Mouse (Mus musculus): ENCODE results near the gene Lrsam1. TPM values are rescaled to one million over a fixed set of nuclear protein-coding genes. Genes with fewer than 3 reads are reported as not detected.
A peak's percentile ranks its signal among the peaks of the same experiment; 100 is the strongest.

Lrsam1 gene
- polyA plus RNA-seq, 1 experiment from 2014 or later: 10.7 TPM

DNA sequence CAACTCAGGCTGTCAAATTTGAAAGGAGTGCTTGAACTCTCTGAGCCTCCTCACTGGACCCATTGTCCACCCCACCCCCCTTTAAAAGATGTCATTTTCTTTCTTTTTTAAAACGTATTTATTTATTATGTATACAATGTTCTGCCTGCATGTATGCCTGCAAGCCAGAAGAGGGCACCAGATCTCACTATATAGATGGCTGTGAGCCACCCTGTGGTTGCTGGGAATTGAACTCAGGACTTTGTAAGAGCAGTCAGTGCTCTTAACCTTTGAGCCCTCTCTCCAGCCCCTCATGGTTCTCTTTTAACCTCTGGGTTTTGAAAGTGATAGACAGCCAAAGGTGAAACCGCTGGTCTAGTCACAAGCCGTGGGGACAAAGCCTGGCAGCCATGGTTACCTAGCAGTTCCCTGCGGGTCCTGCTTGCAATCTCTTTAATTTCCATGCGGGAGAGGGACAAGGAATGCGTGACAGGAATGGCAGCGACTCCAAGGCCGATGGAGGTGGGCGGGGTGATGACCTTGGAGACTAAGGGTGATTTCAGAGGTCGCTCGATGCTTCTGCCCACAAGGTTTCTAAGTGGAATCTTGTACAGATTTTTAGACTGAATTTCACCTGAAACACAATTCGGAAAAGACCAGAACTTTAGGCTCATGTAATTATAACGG, 28.9 kb upstream of the Lrsam1 start:
- Histone ChIP-seq H3K27ac (ENCODE audit: low read depth, low read length) (no peak overlapping the region), H3K27me3 (ENCODE audit: control insufficient read depth, insufficient read depth, low read length) (no peaks in the 10 kb centered on the region), H3K4me1 (replicated peaks; ENCODE audit: control insufficient read depth, insufficient read depth, low read length) (no peaks in the 10 kb centered on the region), H3K9ac (ENCODE audit: low read length) (no peak overlapping the region), H3K9me3 (ENCODE audit: control insufficient read depth, low read length) (no peaks in the 10 kb centered on the region), H3K4me2 (ENCODE audit: low read depth, low read length, severe bottlenecking) (no peak overlapping the region), H3K4me3 (ENCODE audit: low read depth, low read length) (no peak overlapping the region), H3K36me3 (ENCODE audit: control insufficient read depth, insufficient read depth, low read length) (no peaks in the 10 kb centered on the region)
- ATAC-seq (replicated peaks; ENCODE audit: low FRiP score): no peak
- no peak for DNase-seq (ENCODE audit: low spot score)
- 62% methylated on average over 13 of the region's 13 CpGs for WGBS

DNA sequence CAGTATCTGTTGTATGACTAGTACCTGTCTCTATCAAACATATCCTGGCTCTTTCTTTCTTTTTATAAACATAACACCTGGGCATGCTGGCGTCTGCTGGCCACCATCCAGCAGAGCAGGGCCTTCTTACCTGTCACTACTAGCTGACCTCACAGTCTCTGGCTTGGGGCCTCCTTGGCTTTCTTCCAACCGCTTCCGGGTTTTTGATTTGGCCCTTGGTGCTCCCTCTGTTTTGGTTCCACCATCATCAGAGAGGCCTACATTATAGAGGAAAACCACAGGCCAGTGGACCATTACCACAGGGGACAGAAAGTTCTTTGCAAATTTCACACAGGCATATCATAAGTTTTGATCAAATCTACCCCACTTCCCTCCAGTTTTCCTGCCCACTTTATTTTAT, 28.0 kb upstream of the Lrsam1 start:
- WGBS: 87% methylated on average over 3 of the region's 3 CpGs
- Histone ChIP-seq H3K27ac (ENCODE audit: low read depth, low read length) (no peak overlapping the region), H3K9ac (ENCODE audit: low read length) (no peak overlapping the region)

GRCm38 (mm10) chr2:32985844-32986243, 24.4 kb upstream of the Lrsam1 start:
- ATAC-seq (replicated peaks; ENCODE audit: low FRiP score): no peak
- Histone ChIP-seq H3K4me2 (ENCODE audit: low read depth, low read length, severe bottlenecking) (no peak overlapping the region), H3K36me3 (ENCODE audit: control insufficient read depth, insufficient read depth, low read length) (no peaks in the 10 kb centered on the region), H3K9ac (ENCODE audit: low read length) (no peak overlapping the region), H3K27ac (ENCODE audit: low read depth, low read length) (no peak overlapping the region), H3K4me3 (ENCODE audit: low read depth, low read length) (no peak overlapping the region), H3K4me1 (replicated peaks; ENCODE audit: control insufficient read depth, insufficient read depth, low read length) (peaks cover 6% of the 10 kb centered on the region), H3K27me3 (ENCODE audit: control insufficient read depth, insufficient read depth, low read length) (no peaks in the 10 kb centered on the region), H3K9me3 (ENCODE audit: control insufficient read depth, low read length) (no peaks in the 10 kb centered on the region)
- 68% methylated on average over 8 of the region's 8 CpGs for WGBS
- no peak for DNase-seq (ENCODE audit: low spot score)

More for the DNA sequence above, 28.0 kb upstream of the Lrsam1 start:
- no peak for DNase-seq (ENCODE audit: low spot score)
- Histone ChIP-seq H3K9me3 (ENCODE audit: control insufficient read depth, low read length) (no peaks in the 10 kb centered on the region), H3K36me3 (ENCODE audit: control insufficient read depth, insufficient read depth, low read length) (no peaks in the 10 kb centered on the region), H3K27me3 (ENCODE audit: control insufficient read depth, insufficient read depth, low read length) (no peaks in the 10 kb centered on the region), H3K4me3 (ENCODE audit: low read depth, low read length) (no peak overlapping the region), H3K4me2 (ENCODE audit: low read depth, low read length, severe bottlenecking) (no peak overlapping the region), H3K4me1 (replicated peaks; ENCODE audit: control insufficient read depth, insufficient read depth, low read length) (no peaks in the 10 kb centered on the region)
- ATAC-seq (replicated peaks; ENCODE audit: low FRiP score): no peak

- Histone ChIP-seq H3K27me3 (ENCODE audit: control insufficient read depth, insufficient read depth, low read length) (no peaks in the 10 kb centered on the region), H3K4me3 (ENCODE audit: low read depth, low read length) (no peak overlapping the region), H3K36me3 (ENCODE audit: control insufficient read depth, insufficient read depth, low read length) (no peaks in the 10 kb centered on the region), H3K4me1 (replicated peaks; ENCODE audit: control insufficient read depth, insufficient read depth, low read length) (peaks cover 8% of the 10 kb centered on the region), H3K27ac (ENCODE audit: low read depth, low read length) (no peak overlapping the region), H3K9me3 (ENCODE audit: control insufficient read depth, low read length) (no peaks in the 10 kb centered on the region), H3K9ac (ENCODE audit: low read length) (no peak overlapping the region), H3K4me2 (ENCODE audit: low read depth, low read length, severe bottlenecking) (no peak overlapping the region)
- DNase-seq (ENCODE audit: low spot score) (no peak), ATAC-seq (replicated peaks; ENCODE audit: low FRiP score) (no peak)
- WGBS: 60% methylated on average over 6 of the region's 6 CpGs
Observed at GRCm38 (mm10) chr2:32983617-32984016, 22.2 kb upstream of the Lrsam1 start.

DNA sequence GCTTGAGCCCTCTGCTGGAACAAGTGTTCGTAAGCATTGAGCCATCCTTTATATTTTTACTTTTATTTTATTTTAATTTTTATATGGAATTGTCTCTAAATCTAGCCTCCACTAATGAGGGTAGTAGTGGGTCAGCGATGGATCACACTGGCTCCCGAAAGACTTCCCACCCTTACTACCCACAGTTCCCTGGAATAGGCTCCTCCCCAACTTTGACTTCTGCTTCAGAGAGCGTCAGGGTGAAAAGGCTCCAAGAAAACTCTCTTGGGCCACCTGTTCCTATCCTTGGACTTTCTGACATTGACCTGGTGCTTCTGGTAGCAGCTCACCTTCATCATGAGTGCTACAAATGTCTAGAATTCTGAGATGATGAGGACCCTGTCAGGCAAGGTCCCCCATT, 21.3 kb upstream of the Lrsam1 start:
- Histone ChIP-seq H3K27me3 (ENCODE audit: control insufficient read depth, insufficient read depth, low read length) (no peaks in the 10 kb centered on the region), H3K4me3 (ENCODE audit: low read depth, low read length) (peak overlapping the region; percentile 69; the same call in 1 of the 2 replicates), H3K36me3 (ENCODE audit: control insufficient read depth, insufficient read depth, low read length) (no peaks in the 10 kb centered on the region), H3K9me3 (ENCODE audit: control insufficient read depth, low read length) (no peaks in the 10 kb centered on the region), H3K4me2 (ENCODE audit: low read depth, low read length, severe bottlenecking) (peak overlapping the region; percentile 100), H3K27ac (ENCODE audit: low read depth, low read length) (no peak overlapping the region), H3K4me1 (replicated peaks; ENCODE audit: control insufficient read depth, insufficient read depth, low read length) (peaks cover 8% of the 10 kb centered on the region), H3K9ac (ENCODE audit: low read length) (no peak overlapping the region)
- 7% methylated on average over 4 of the region's 4 CpGs for WGBS
- DNase-seq (ENCODE audit: low spot score): no peak
- no peak for ATAC-seq (replicated peaks; ENCODE audit: low FRiP score)

GRCm38 (mm10) chr2:32981725-32982271, 20.4 kb upstream of the Lrsam1 start, which contains the start of gene Slc2a8:
Gene Slc2a8 (minus strand): TSS chr2:32982083.
- Histone ChIP-seq H3K9me3 (ENCODE audit: control insufficient read depth, low read length) (no peaks in the 10 kb centered on the region), H3K4me3 (ENCODE audit: low read depth, low read length) (peak within 1 kb of the TSS; percentile 69), H3K36me3 (ENCODE audit: control insufficient read depth, insufficient read depth, low read length) (no peaks in the 10 kb centered on the region), H3K4me1 (replicated peaks; ENCODE audit: control insufficient read depth, insufficient read depth, low read length) (peaks cover 8% of the 10 kb centered on the region), H3K27ac (ENCODE audit: low read depth, low read length) (no peak within 1 kb of the TSS), H3K4me2 (ENCODE audit: low read depth, low read length, severe bottlenecking) (peak within 1 kb of the TSS; percentile 100), H3K27me3 (ENCODE audit: control insufficient read depth, insufficient read depth, low read length) (no peaks in the 10 kb centered on the region), H3K9ac (ENCODE audit: low read length) (peak within 1 kb of the TSS; percentile 80)
- ATAC-seq (replicated peaks; ENCODE audit: low FRiP score) (peak; percentile 99), DNase-seq (ENCODE audit: low spot score) (peak; percentile 95)
- WGBS: 1% methylated on average over 46 of the region's 50 CpGs

DNA sequence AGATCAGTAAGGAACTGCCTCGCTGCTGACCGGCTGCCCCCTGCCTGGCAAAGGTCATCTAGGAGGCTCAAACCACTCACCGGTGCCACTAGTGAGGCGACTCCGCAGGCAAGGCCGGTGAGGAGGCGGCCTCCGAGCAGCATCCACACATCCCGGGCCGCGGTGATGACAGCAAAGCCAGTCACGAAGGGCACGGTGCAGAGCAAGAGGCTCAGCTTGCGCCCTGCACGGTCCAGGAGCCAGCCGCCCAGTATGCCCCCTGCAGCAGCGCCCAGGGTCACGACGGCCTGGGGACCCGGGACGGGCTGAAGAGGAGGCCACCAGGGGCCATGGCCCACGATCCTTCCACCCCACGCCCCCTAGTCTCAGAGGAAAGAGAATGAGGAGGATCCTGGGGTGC, 19.9 kb upstream of the Lrsam1 start:
- ATAC-seq (replicated peaks; ENCODE audit: low FRiP score) (peak; percentile 20), DNase-seq (ENCODE audit: low spot score) (no peak)
- peaks cover 8% of the 10 kb centered on the region for H3K4me1 ChIP-seq (replicated peaks; ENCODE audit: control insufficient read depth, insufficient read depth, low read length)
- no peak overlapping the region for H3K27ac ChIP-seq (ENCODE audit: low read depth, low read length)
- H3K4me3 ChIP-seq (ENCODE audit: low read depth, low read length): peak overlapping the region; percentile 69
- H3K9ac ChIP-seq (ENCODE audit: low read length): peak overlapping the region; percentile 80
- no peaks in the 10 kb centered on the region for H3K9me3 ChIP-seq (ENCODE audit: control insufficient read depth, low read length)
- no peaks in the 10 kb centered on the region for H3K36me3 ChIP-seq (ENCODE audit: control insufficient read depth, insufficient read depth, low read length)
- 2% methylated on average over 23 of the region's 23 CpGs for WGBS
- H3K4me2 ChIP-seq (ENCODE audit: low read depth, low read length, severe bottlenecking): peak overlapping the region; percentile 100
- no peaks in the 10 kb centered on the region for H3K27me3 ChIP-seq (ENCODE audit: control insufficient read depth, insufficient read depth, low read length)

GRCm38 (mm10) chr2:32979675-32980074, 18.3 kb upstream of the Lrsam1 start:
- WGBS: 81% methylated on average over 7 of the region's 7 CpGs

GRCm38 (mm10) chr2:32978675-32979074, 17.3 kb upstream of the Lrsam1 start:
- DNase-seq (ENCODE audit: low spot score) (no peak), ATAC-seq (replicated peaks; ENCODE audit: low FRiP score) (no peak)
- no peaks in the 10 kb centered on the region for H3K27me3 ChIP-seq (ENCODE audit: control insufficient read depth, insufficient read depth, low read length)
- H3K9ac ChIP-seq (ENCODE audit: low read length): no peak overlapping the region
- no peaks in the 10 kb centered on the region for H3K9me3 ChIP-seq (ENCODE audit: control insufficient read depth, low read length)
- no peaks in the 10 kb centered on the region for H3K36me3 ChIP-seq (ENCODE audit: control insufficient read depth, insufficient read depth, low read length)
- WGBS: 77% methylated on average over 3 of the region's 3 CpGs
- no peak overlapping the region for H3K27ac ChIP-seq (ENCODE audit: low read depth, low read length)
- H3K4me3 ChIP-seq (ENCODE audit: low read depth, low read length): no peak overlapping the region
- H3K4me2 ChIP-seq (ENCODE audit: low read depth, low read length, severe bottlenecking): no peak overlapping the region
- peaks cover 8% of the 10 kb centered on the region for H3K4me1 ChIP-seq (replicated peaks; ENCODE audit: control insufficient read depth, insufficient read depth, low read length)

More at GRCm38 (mm10) chr2:32979675-32980074, 18.3 kb upstream of the Lrsam1 start:
- Histone ChIP-seq H3K4me3 (ENCODE audit: low read depth, low read length) (no peak overlapping the region), H3K36me3 (ENCODE audit: control insufficient read depth, insufficient read depth, low read length) (no peaks in the 10 kb centered on the region), H3K27me3 (ENCODE audit: control insufficient read depth, insufficient read depth, low read length) (no peaks in the 10 kb centered on the region), H3K27ac (ENCODE audit: low read depth, low read length) (no peak overlapping the region), H3K4me2 (ENCODE audit: low read depth, low read length, severe bottlenecking) (no peak overlapping the region), H3K9ac (ENCODE audit: low read length) (no peak overlapping the region), H3K4me1 (replicated peaks; ENCODE audit: control insufficient read depth, insufficient read depth, low read length) (peaks cover 8% of the 10 kb centered on the region), H3K9me3 (ENCODE audit: control insufficient read depth, low read length) (no peaks in the 10 kb centered on the region)
- ATAC-seq (replicated peaks; ENCODE audit: low FRiP score) (no peak), DNase-seq (ENCODE audit: low spot score) (no peak)

All from forebrain, embryonic 11.5 days (tissue).